Mouse (Mus musculus) CH12.LX (cell line): ENCODE measurements at regions not wholly inside any gene's neighbourhood (a gene's known extent, or its start where the extent isn't known, plus 50 kb on each side); places are given as distances from the start of the nearest gene placed in this dataset.

ENCODE experiments used
- CTCF ChIP-seq, 2 experiments: IDR thresholded peaks in 1 of 2; conservative IDR thresholded peaks in 1 of 2; 2 replicates each; pipeline ENCODE4 v1.5.1; 2011 to 2012; ENCODE audit warnings: low read depth in 2 of 2, low read length in 2 of 2, improper control_type of control experiment in 1 of 2, inconsistent platforms in 1 of 2, mild to moderate bottlenecking in 1 of 2, moderate library complexity in 1 of 2
- MYC ChIP-seq: IDR thresholded peaks from 2 replicates; pipeline ENCODE4 v1.6.1; 2011; ENCODE audit warnings: low read depth, mild to moderate bottlenecking, improper control_type of control experiment, low read length

GRCm38 (mm10) chr10:25051368-25051874, 124.1 kb upstream of the Arg1 start:
- TF ChIP-seq MYC: no peak
- no peak for TF ChIP-seq CTCF (conservative IDR thresholded peaks at IDR 0.05 in 1 of 2, IDR thresholded peaks at IDR 0.05 in 1 of 2; ENCODE audit: low read depth in 2 of 2, low read length in 2 of 2)
